Mouse (Mus musculus): ENCODE results near the gene Olfr1121. TPM values are rescaled to one million over a fixed set of nuclear protein-coding genes. Genes with fewer than 3 reads are reported as not detected.
"Not testable (repeated sequence)": the region's sequence is repeated elsewhere in the genome, so short reads cannot be mapped to it uniquely, and the experiment has no call there.

Olfr1121 gene
- not detected in 2 replicates for polyA plus RNA-seq (2015; fragmentation: Nextera tagmentation; extraction: Ambion mirVana)

GRCm38 (mm10) chr2:87369595-87369994 lies at the start of gene Olfr1121:
TSS of gene Olfr1121 (plus strand) at chr2:87369895.
- Histone ChIP-seq H3K9ac (ENCODE audit: low read length) (no peak within 1 kb of the TSS), H3K4me1 (replicated peaks; ENCODE audit: control insufficient read depth, insufficient read depth, low read length) (no peaks in the 10 kb centered on the region), H3K4me3 (ENCODE audit: low read length) (no peak within 1 kb of the TSS), H3K27ac (ENCODE audit: low read length) (no peak within 1 kb of the TSS), H3K9me3 (ENCODE audit: control insufficient read depth, low read length) (no peaks in the 10 kb centered on the region), H3K36me3 (ENCODE audit: control insufficient read depth, insufficient read depth, low read length) (no peaks in the 10 kb centered on the region), H3K27me3 (ENCODE audit: control insufficient read depth, insufficient read depth, low read depth, low read length) (no peaks in the 10 kb centered on the region), H3K4me2 (ENCODE audit: low read depth, low read length) (no peak within 1 kb of the TSS)
- WGBS = 30% methylated on average over 1 of the region's 1 CpGs
- ATAC-seq (ENCODE audit: low read depth) = no peak

GRCm38 (mm10) chr2:87354515-87354914 lies 15.2 kb upstream of the Olfr1121 start, which contains the start of gene Olfr1120:
TSS of gene Olfr1120 (plus strand) at chr2:87354815.
- 41% methylated on average over 2 of the region's 2 CpGs for WGBS
- H3K9me3 ChIP-seq (ENCODE audit: control insufficient read depth, low read length) = no peaks in the 10 kb centered on the region

GRCm38 (mm10) chr2:87360121-87360520 lies 9.6 kb upstream of the Olfr1121 start:
- WGBS = 97% methylated on average over 2 of the region's 2 CpGs
- H3K36me3 ChIP-seq (ENCODE audit: control insufficient read depth, insufficient read depth, low read length); H3K4me2 ChIP-seq (ENCODE audit: low read depth, low read length); H3K27ac ChIP-seq (ENCODE audit: low read length); ATAC-seq (ENCODE audit: low read depth); H3K9ac ChIP-seq (ENCODE audit: low read length); H3K9me3 ChIP-seq (ENCODE audit: control insufficient read depth, low read length); H3K4me1 ChIP-seq (replicated peaks; ENCODE audit: control insufficient read depth, insufficient read depth, low read length); H3K27me3 ChIP-seq (ENCODE audit: control insufficient read depth, insufficient read depth, low read depth, low read length); H3K4me3 ChIP-seq (ENCODE audit: low read length): not testable (repeated sequence)

More at GRCm38 (mm10) chr2:87354515-87354914, 15.2 kb upstream of the Olfr1121 start, which contains the start of gene Olfr1120:
- no peak within 1 kb of the TSS for H3K4me3 ChIP-seq (ENCODE audit: low read length)
- H3K9ac ChIP-seq (ENCODE audit: low read length) = no peak within 1 kb of the TSS
- H3K4me2 ChIP-seq (ENCODE audit: low read depth, low read length) = no peak within 1 kb of the TSS
- no peak for ATAC-seq (ENCODE audit: low read depth)
- no peak within 1 kb of the TSS for H3K27ac ChIP-seq (ENCODE audit: low read length)
- H3K27me3 ChIP-seq (ENCODE audit: control insufficient read depth, insufficient read depth, low read depth, low read length) = no peaks in the 10 kb centered on the region
- H3K4me1 ChIP-seq (replicated peaks; ENCODE audit: control insufficient read depth, insufficient read depth, low read length) = no peaks in the 10 kb centered on the region
- no peaks in the 10 kb centered on the region for H3K36me3 ChIP-seq (ENCODE audit: control insufficient read depth, insufficient read depth, low read length)

- WGBS = 90% methylated on average over 4 of the region's 4 CpGs
Observed at GRCm38 (mm10) chr2:87371726-87372125, 2.0 kb downstream of the Olfr1121 start.

GRCm38 (mm10) chr2:87383935-87384334 lies 14.2 kb downstream of the Olfr1121 start:
- 59% methylated on average over 2 of the region's 2 CpGs for WGBS
- no peak for ATAC-seq (ENCODE audit: low read depth)
- Histone ChIP-seq H3K9me3 (ENCODE audit: control insufficient read depth, low read length) (no peaks in the 10 kb centered on the region; the same call in 1 of the 2 replicates), H3K9ac (ENCODE audit: low read length) (no peak overlapping the region), H3K4me3 (ENCODE audit: low read length) (no peak overlapping the region), H3K27me3 (ENCODE audit: control insufficient read depth, insufficient read depth, low read depth, low read length) (no peaks in the 10 kb centered on the region), H3K27ac (ENCODE audit: low read length) (no peak overlapping the region), H3K36me3 (ENCODE audit: control insufficient read depth, insufficient read depth, low read length) (no peaks in the 10 kb centered on the region), H3K4me2 (ENCODE audit: low read depth, low read length) (no peak overlapping the region), H3K4me1 (replicated peaks; ENCODE audit: control insufficient read depth, insufficient read depth, low read length) (no peaks in the 10 kb centered on the region)

More at GRCm38 (mm10) chr2:87371726-87372125, 2.0 kb downstream of the Olfr1121 start:
- Histone ChIP-seq H3K9ac (ENCODE audit: low read length) (no peak overlapping the region), H3K4me1 (replicated peaks; ENCODE audit: control insufficient read depth, insufficient read depth, low read length) (no peaks in the 10 kb centered on the region), H3K9me3 (ENCODE audit: control insufficient read depth, low read length) (no peaks in the 10 kb centered on the region), H3K4me3 (ENCODE audit: low read length) (no peak overlapping the region), H3K36me3 (ENCODE audit: control insufficient read depth, insufficient read depth, low read length) (no peaks in the 10 kb centered on the region), H3K27me3 (ENCODE audit: control insufficient read depth, insufficient read depth, low read depth, low read length) (no peaks in the 10 kb centered on the region), H3K4me2 (ENCODE audit: low read depth, low read length) (no peak overlapping the region), H3K27ac (ENCODE audit: low read length) (no peak overlapping the region)
- no peak for ATAC-seq (ENCODE audit: low read depth)

GRCm38 (mm10) chr2:87385549-87385948 lies 15.9 kb downstream of the Olfr1121 start, which contains the start of gene Olfr1122:
TSS of gene Olfr1122 (plus strand) at chr2:87385849.
- H3K9ac ChIP-seq (ENCODE audit: low read length) = no peak within 1 kb of the TSS
- ATAC-seq (ENCODE audit: low read depth) = no peak
- no peaks in the 10 kb centered on the region; the same call in 1 of the 2 replicates for H3K9me3 ChIP-seq (ENCODE audit: control insufficient read depth, low read length)
- H3K4me1 ChIP-seq (replicated peaks; ENCODE audit: control insufficient read depth, insufficient read depth, low read length) = no peaks in the 10 kb centered on the region
- H3K36me3 ChIP-seq (ENCODE audit: control insufficient read depth, insufficient read depth, low read length) = no peaks in the 10 kb centered on the region
- H3K27me3 ChIP-seq (ENCODE audit: control insufficient read depth, insufficient read depth, low read depth, low read length) = no peaks in the 10 kb centered on the region
- no peak within 1 kb of the TSS for H3K4me2 ChIP-seq (ENCODE audit: low read depth, low read length)
- no peak within 1 kb of the TSS for H3K4me3 ChIP-seq (ENCODE audit: low read length)
- H3K27ac ChIP-seq (ENCODE audit: low read length) = no peak within 1 kb of the TSS
- 78% methylated on average over 2 of the region's 2 CpGs for WGBS

- H3K4me3 ChIP-seq (ENCODE audit: low read length); H3K4me2 ChIP-seq (ENCODE audit: low read depth, low read length); ATAC-seq (ENCODE audit: low read depth); H3K27ac ChIP-seq (ENCODE audit: low read length); H3K27me3 ChIP-seq (ENCODE audit: control insufficient read depth, insufficient read depth, low read depth, low read length); H3K9me3 ChIP-seq (ENCODE audit: control insufficient read depth, low read length); H3K36me3 ChIP-seq (ENCODE audit: control insufficient read depth, insufficient read depth, low read length); H3K4me1 ChIP-seq (replicated peaks; ENCODE audit: control insufficient read depth, insufficient read depth, low read length); H3K9ac ChIP-seq (ENCODE audit: low read length): not testable (repeated sequence)
- WGBS = 92% methylated on average over 5 of the region's 5 CpGs
Observed at GRCm38 (mm10) chr2:87393605-87394004, 23.9 kb downstream of the Olfr1121 start.

GRCm38 (mm10) chr2:87394686-87395085 lies 25.0 kb downstream of the Olfr1121 start:
- H3K9me3 ChIP-seq (ENCODE audit: control insufficient read depth, low read length); H3K4me2 ChIP-seq (ENCODE audit: low read depth, low read length); H3K9ac ChIP-seq (ENCODE audit: low read length); ATAC-seq (ENCODE audit: low read depth); H3K4me3 ChIP-seq (ENCODE audit: low read length); H3K27ac ChIP-seq (ENCODE audit: low read length); H3K36me3 ChIP-seq (ENCODE audit: control insufficient read depth, insufficient read depth, low read length); H3K27me3 ChIP-seq (ENCODE audit: control insufficient read depth, insufficient read depth, low read depth, low read length); H3K4me1 ChIP-seq (replicated peaks; ENCODE audit: control insufficient read depth, insufficient read depth, low read length): not testable (repeated sequence)
- WGBS = 70% methylated on average over 7 of the region's 7 CpGs

GRCm38 (mm10) chr2:87416335-87416734 lies 46.6 kb downstream of the Olfr1121 start, which contains the start of gene Olfr1123:
TSS of gene Olfr1123 (plus strand) at chr2:87416635.
- WGBS = 86% methylated on average over 1 of the region's 1 CpGs
- Histone ChIP-seq H3K9ac (ENCODE audit: low read length) (no peak within 1 kb of the TSS), H3K9me3 (ENCODE audit: control insufficient read depth, low read length) (no peaks in the 10 kb centered on the region), H3K4me3 (ENCODE audit: low read length) (no peak within 1 kb of the TSS), H3K36me3 (ENCODE audit: control insufficient read depth, insufficient read depth, low read length) (no peaks in the 10 kb centered on the region), H3K27ac (ENCODE audit: low read length) (no peak within 1 kb of the TSS), H3K4me1 (replicated peaks; ENCODE audit: control insufficient read depth, insufficient read depth, low read length) (no peaks in the 10 kb centered on the region), H3K4me2 (ENCODE audit: low read depth, low read length) (no peak within 1 kb of the TSS), H3K27me3 (ENCODE audit: control insufficient read depth, insufficient read depth, low read depth, low read length) (no peaks in the 10 kb centered on the region)
- ATAC-seq (ENCODE audit: low read depth) = no peak

All from lung, embryonic 16.5 days (tissue).